Mouse (Mus musculus) frontal cortex, postnatal 25 days (tissue): ENCODE results near the gene Zfp319.

ENCODE experiments used
- DNase-seq, 2 experiments: peaks; one replicate each; pipeline ENCODE4 v3.0.0; 2022; ENCODE audit warnings: low spot score in 2 of 2

The Zfp319 gene

GRCm38 (mm10) chr8:95351461-95351860 is 19.7 kb upstream of the Zfp319 start:
- DNase-seq, result no peak

DNA sequence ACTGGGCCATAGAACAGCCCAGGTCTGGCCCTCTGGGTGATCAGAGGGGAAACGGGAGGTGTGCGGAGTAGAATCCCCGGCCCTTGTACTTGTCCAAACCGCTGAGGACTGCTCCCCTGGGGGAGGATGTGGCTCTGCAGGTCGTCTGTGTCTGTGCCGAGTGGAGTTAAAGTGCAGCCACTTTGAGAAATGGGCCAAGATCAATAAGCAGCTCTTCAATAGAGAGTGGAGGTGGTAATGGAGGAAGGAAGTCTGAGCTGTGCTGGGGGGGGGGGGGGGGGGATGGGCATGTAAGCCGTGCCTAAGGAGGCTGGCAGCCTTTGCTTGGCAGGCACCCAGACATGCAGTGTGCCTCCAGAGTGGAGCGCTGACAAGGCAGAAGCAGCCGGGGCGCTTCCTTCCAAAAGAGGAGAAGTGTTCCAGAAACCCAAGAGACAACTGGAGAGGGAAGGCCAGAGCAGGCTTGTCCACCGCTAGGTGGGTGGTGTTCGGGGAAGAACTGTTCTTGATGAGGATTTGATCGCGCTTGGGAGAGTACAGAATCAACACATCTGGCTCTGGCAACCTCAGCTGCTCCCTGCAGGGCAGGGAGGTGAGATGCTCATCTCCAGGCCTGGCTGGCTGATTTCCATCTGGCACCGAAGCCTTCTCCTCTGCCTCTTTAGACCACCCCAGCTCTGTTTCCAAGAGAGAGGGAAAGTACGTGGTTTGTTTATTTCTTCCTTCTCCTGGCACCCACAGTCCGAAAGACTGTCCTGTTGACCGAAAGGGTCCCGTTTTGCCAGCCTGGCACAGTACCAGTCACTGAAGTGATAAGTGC is 17.3 kb upstream of the Zfp319 start:
- peak; percentile 66 for DNase-seq

DNA sequence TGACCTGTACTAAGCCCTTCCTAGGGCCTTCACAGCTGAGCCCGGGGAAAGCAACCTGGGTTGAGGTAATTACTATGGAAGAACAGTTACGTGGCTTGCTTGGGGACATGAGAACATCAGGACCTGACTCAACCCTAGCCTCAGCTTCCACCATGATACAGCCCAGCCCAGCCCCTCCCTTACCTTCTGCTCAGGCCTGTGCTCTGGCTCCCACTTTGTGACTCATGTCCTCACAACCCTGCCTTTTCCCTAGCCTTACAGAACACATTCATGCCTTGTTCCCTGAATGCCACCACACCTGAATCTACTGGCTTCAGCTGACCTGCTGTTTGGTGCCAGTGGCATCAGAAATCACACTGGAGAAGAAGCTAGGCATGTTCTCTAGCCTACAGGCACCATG is 16.6 kb upstream of the Zfp319 start:
- DNase-seq, result no peak

- DNase-seq, result peak; percentile 78 to 84
Observed at GRCm38 (mm10) chr8:95346643-95347545, 15.1 kb upstream of the Zfp319 start.

DNA sequence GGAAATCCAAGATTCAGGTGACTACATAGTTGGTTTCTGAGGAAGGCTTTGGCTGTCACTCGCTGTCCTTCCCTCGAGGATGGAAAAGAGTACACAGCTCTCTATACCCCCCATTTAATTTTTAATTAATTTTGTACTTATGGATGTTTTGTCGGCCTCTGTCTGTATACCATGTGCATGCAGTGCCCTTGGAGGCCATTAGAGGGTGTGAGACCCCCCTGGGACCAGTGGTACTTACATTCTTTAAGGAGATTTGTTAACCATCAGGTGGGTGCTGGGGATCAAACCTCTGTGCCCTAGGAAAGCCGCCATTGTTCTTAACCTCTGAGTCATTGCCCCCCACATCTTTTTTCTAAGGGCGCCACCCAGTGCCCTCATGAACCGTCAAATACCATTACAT is 12.9 kb upstream of the Zfp319 start:
- no peak for DNase-seq

DNA sequence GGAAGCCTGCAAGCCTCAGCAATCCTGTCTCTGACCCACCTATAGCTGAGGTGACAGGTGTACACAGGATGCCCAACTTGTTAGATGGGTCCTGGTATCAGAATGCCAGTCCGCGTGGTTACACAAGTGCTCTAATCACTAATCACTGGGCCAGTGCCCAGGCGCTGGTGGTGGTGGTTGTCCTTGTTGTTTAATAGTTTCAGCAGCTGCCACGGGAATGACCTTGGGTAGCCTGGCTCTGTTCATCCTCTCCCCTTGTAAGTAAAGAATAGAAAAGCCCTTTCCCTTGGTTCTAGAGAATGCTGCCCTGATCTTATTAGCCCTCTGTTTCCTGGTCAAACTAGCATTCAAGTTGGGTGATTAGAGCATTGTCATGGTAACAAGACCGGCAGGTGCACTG is 10.0 kb upstream of the Zfp319 start:
- no peak for DNase-seq

GRCm38 (mm10) chr8:95336363-95336762 is 4.6 kb upstream of the Zfp319 start:
- DNase-seq, result no peak

DNA sequence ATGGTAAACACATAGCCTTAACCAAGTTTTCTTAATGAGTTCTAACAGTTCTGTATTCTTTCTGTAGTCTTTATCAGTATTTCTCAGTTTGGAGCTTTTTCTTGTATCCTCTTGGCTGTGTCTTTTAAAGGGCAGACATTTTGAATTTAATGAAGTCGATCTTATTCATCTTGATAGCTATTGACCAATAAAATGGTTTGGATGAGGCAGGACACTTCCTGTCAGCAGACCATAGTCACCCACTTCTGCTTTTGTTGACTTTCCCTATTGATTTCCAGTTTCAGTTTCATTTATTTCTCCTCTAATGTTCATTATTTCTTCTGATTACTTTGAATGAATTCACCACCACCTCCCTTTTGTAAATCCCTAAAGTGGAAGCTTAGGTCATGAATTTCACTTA is 4.0 kb upstream of the Zfp319 start:
- no peak for DNase-seq

GRCm38 (mm10) chr8:95332437-95333199 is 868 bp upstream of the Zfp319 start:
- no peak for DNase-seq

GRCm38 (mm10) chr8:95331156-95331719 is 512 bp downstream of the Zfp319 start:
- DNase-seq, result peak; percentile 34 to 38

GRCm38 (mm10) chr8:95330367-95330766 is 1.4 kb downstream of the Zfp319 start:
- no peak for DNase-seq

GRCm38 (mm10) chr8:95327866-95328465 is 3.8 kb downstream of the Zfp319 start:
- DNase-seq, result no peak

GRCm38 (mm10) chr8:95326822-95327221 is 4.9 kb downstream of the Zfp319 start:
- DNase-seq, result no peak

DNA sequence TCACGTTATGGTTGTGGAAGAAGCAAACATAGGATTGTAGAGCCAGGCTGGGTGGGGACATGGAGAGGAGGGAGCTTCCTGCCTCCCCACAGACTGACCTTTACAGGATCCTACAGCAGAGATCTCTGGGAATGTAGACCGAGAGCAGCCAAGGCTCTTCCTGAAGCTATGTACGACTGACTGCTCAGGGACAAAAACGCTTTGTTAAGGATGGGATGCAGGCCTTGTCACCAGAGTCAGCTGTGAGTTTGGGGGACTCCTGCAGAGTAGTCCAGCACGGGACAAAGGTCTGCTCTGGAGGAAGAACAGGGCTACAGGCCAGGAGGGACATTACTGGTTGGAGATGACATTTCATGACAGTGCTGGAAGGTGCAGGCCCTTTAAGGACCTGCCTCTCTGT is 7.1 kb downstream of the Zfp319 start:
- DNase-seq, result no peak

GRCm38 (mm10) chr8:95323201-95323600 is 8.5 kb downstream of the Zfp319 start:
- DNase-seq, result no peak

DNA sequence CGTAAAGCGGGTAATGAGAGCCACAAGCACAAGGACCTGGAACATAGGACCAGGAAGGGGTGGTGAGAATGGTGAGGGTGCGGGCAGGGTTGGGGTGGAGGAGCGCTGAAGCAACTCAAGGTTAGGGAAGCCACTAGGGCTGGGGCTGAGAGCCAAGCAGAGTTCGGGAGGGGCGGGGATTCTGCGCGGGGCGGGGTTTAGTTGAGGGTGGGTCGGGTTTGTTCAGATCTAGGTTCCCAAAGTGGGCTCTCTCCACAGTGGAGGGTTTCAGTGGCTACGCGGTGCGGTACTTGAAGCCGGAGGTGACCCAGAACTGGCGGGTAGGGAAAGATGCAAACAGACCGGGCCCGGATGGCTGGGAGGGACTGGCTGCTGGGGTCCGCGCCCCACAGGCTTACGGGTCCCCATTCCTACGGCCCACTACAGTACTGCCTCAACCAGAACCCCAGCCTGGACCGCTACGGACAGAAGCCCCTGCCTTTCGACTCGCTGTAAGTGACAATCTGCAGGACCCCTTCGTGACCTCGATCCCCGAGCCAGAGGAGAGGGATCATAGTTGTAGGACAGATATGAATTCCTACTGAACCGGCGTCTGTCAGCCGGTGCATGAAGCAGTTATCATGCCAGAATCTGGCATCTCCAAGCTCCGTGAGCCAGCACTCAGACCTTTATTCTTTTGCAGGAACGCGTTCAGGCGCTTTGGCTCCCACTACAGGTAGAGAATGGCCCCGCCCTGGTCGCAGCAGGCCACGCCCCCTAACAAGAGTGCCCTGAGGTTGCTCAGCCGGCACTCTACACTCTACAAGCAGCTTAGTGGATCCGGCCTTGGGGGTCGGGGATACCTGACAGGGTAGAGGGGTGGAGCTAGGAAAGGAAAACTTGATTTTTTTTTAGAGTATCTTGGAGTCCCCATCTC is 11.3 kb downstream of the Zfp319 start:
- no peak for DNase-seq

- DNase-seq, result no peak
Observed at GRCm38 (mm10) chr8:95315350-95315749, 16.4 kb downstream of the Zfp319 start.

- DNase-seq, result no peak
Observed at GRCm38 (mm10) chr8:95314707-95315106, 17.0 kb downstream of the Zfp319 start.

DNA sequence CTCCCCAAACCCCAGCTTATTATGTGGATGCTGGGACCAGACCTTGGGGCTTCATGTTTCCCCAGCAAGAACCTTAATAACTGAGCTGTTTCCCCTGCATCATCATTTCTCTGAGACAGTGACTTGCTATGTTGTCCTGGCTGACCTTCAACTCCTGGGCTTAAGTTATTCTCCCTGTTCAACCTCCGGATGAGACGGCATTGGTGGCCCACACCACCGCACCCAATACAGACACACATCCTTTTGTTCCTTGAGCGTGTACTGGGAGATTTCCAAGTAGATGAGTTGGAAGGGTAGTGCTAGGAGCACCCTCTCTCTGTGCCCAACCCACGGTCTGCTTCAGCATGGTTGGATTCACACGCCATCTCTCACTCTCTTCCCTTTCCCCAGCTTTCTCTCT is 17.9 kb downstream of the Zfp319 start:
- no peak for DNase-seq

GRCm38 (mm10) chr8:95312836-95313235 is 18.9 kb downstream of the Zfp319 start:
- no peak for DNase-seq
